Mouse (Mus musculus): ENCODE data around the gene Krcc1.
"Not testable (repeated sequence)": the region's sequence is repeated elsewhere in the genome, so short reads cannot be mapped to it uniquely, and the experiment has no call there.

Krcc1 gene

GRCm38 (mm10) chr6:71261060-71261459 lies 10.4 kb upstream of the Krcc1 start:
- no peak for DNase-seq (ENCODE audit: low read depth in 2 of 2, low spot score in 2 of 2)

- DNase-seq (ENCODE audit: low read depth in 2 of 2, low spot score in 2 of 2) = no peak
Measured at GRCm38 (mm10) chr6:71262142-71262833, 9.2 kb upstream of the Krcc1 start.

- not testable (repeated sequence) for DNase-seq (ENCODE audit: low read depth in 2 of 2, low spot score in 2 of 2)
Measured at GRCm38 (mm10) chr6:71267603-71268002, 3.9 kb upstream of the Krcc1 start.

GRCm38 (mm10) chr6:71268929-71269685 lies 2.4 kb upstream of the Krcc1 start:
- no peak for DNase-seq (ENCODE audit: low read depth in 2 of 2, low spot score in 2 of 2)

GRCm38 (mm10) chr6:71269686-71270050 lies 1.8 kb upstream of the Krcc1 start:
- DNase-seq (ENCODE audit: low read depth in 2 of 2, low spot score in 2 of 2) = not testable (repeated sequence)

GRCm38 (mm10) chr6:71270301-71271056 lies 998 bp upstream of the Krcc1 start:
- DNase-seq (ENCODE audit: low read depth in 2 of 2, low spot score in 2 of 2) = peak in 1 of 2 experiments; percentile 10

- DNase-seq (ENCODE audit: low read depth in 2 of 2, low spot score in 2 of 2) = no peak
Measured at GRCm38 (mm10) chr6:71271057-71271388, 454 bp upstream of the Krcc1 start.

GRCm38 (mm10) chr6:71272316-71272741 lies 852 bp downstream of the Krcc1 start:
- DNase-seq (ENCODE audit: low read depth in 2 of 2, low spot score in 2 of 2) = peak in 1 of 2 experiments; percentile 3

- DNase-seq (ENCODE audit: low read depth in 2 of 2, low spot score in 2 of 2) = no peak
Measured at GRCm38 (mm10) chr6:71273715-71274114, 2.2 kb downstream of the Krcc1 start.

GRCm38 (mm10) chr6:71274621-71275020 lies 3.1 kb downstream of the Krcc1 start:
- DNase-seq (ENCODE audit: low read depth in 2 of 2, low spot score in 2 of 2) = no peak

GRCm38 (mm10) chr6:71279418-71279817 lies 7.9 kb downstream of the Krcc1 start:
- DNase-seq (ENCODE audit: low read depth in 2 of 2, low spot score in 2 of 2) = peak in 1 of 2 experiments; percentile 1

GRCm38 (mm10) chr6:71293509-71293908 lies 22.0 kb downstream of the Krcc1 start:
- no peak for DNase-seq (ENCODE audit: low read depth in 2 of 2, low spot score in 2 of 2)

GRCm38 (mm10) chr6:71295303-71295702 lies 23.8 kb downstream of the Krcc1 start:
- no peak for DNase-seq (ENCODE audit: low read depth in 2 of 2, low spot score in 2 of 2)

GRCm38 (mm10) chr6:71298051-71298450 lies 26.6 kb downstream of the Krcc1 start:
- no peak for DNase-seq (ENCODE audit: low read depth in 2 of 2, low spot score in 2 of 2)

GRCm38 (mm10) chr6:71298751-71299150 lies 27.3 kb downstream of the Krcc1 start:
- peak; percentile 54 to 69 for DNase-seq (ENCODE audit: low read depth in 2 of 2, low spot score in 2 of 2)

GRCm38 (mm10) chr6:71302097-71302731 lies 30.7 kb downstream of the Krcc1 start:
- peak in 1 of 2 experiments; percentile 21 for DNase-seq (ENCODE audit: low read depth in 2 of 2, low spot score in 2 of 2)

- peak; percentile 55 to 66 for DNase-seq (ENCODE audit: low read depth in 2 of 2, low spot score in 2 of 2)
Measured at GRCm38 (mm10) chr6:71307486-71307885, 36.0 kb downstream of the Krcc1 start.

- no peak for DNase-seq (ENCODE audit: low read depth in 2 of 2, low spot score in 2 of 2)
Measured at GRCm38 (mm10) chr6:71321826-71322283, 50.4 kb downstream of the Krcc1 start, which contains the start of gene Smyd1. Gene Smyd1 (minus strand): TSS chr6:71322233.

- peak; percentile 83 to 86 for DNase-seq (ENCODE audit: low read depth in 2 of 2, low spot score in 2 of 2)
Measured at GRCm38 (mm10) chr6:71322491-71322921, 51.0 kb downstream of the Krcc1 start, which contains the start of gene Cd8b1. Gene Cd8b1 (plus strand): TSS chr6:71322788.

GRCm38 (mm10) chr6:71324816-71325215 lies 53.3 kb downstream of the Krcc1 start:
- DNase-seq (ENCODE audit: low read depth in 2 of 2, low spot score in 2 of 2) = no peak

- DNase-seq (ENCODE audit: low read depth in 2 of 2, low spot score in 2 of 2) = no peak
Measured at GRCm38 (mm10) chr6:71329881-71330280, 58.4 kb downstream of the Krcc1 start.

Measured in CD8-positive naive resting alpha-beta T cell, adult 2 months (primary cell).